Mouse (Mus musculus): ENCODE results near the gene Stra6l. TPM values are rescaled to one million over a fixed set of nuclear protein-coding genes. Genes with fewer than 3 reads are reported as not detected.

Stra6l gene
- total RNA-seq, 2 experiments from 2014 or later: not detected

GRCm38 (mm10) chr4:45833461-45833860 lies 15.0 kb upstream of the Stra6l start:
- no peak for DNase-seq
- intact Hi-C loops (cut with DNase I): no loop called here

- intact Hi-C loops (cut with DNase I): no loop called here
- DNase-seq: no peak
Observed at GRCm38 (mm10) chr4:45844355-45844754, 4.1 kb upstream of the Stra6l start.

- no peak for DNase-seq
- intact Hi-C loops (cut with DNase I): no loop called here
Observed at GRCm38 (mm10) chr4:45846263-45846662, 2.2 kb upstream of the Stra6l start.

- no peak for DNase-seq
- intact Hi-C loops (cut with DNase I): no loop called here
Observed at GRCm38 (mm10) chr4:45848825-45849156, 327 bp downstream of the Stra6l start.

GRCm38 (mm10) chr4:45849419-45849818 lies 955 bp downstream of the Stra6l start:
- intact Hi-C loops (cut with DNase I): no loop called here
- no peak for DNase-seq

- intact Hi-C loops (cut with DNase I): no loop called here
- peak; percentile 31 to 62 for DNase-seq
Observed at GRCm38 (mm10) chr4:45851640-45852051, 3.2 kb downstream of the Stra6l start.

GRCm38 (mm10) chr4:45853496-45854246 lies 5.2 kb downstream of the Stra6l start:
- DNase-seq: no peak

GRCm38 (mm10) chr4:45855803-45856424 lies 7.5 kb downstream of the Stra6l start:
- DNase-seq: peak; percentile 45 to 67
- intact Hi-C loops (cut with DNase I): loop anchor here (2.0 to 5.0 kb wide), 2 partner anchors 37 to 439 kb away; no protein-coding TSS in a partner anchor

More at GRCm38 (mm10) chr4:45853496-45854246, 5.2 kb downstream of the Stra6l start:
- intact Hi-C loops (cut with DNase I): no loop called here

GRCm38 (mm10) chr4:45861160-45861559 lies 12.7 kb downstream of the Stra6l start:
- no peak for DNase-seq

GRCm38 (mm10) chr4:45867416-45867815 lies 19.0 kb downstream of the Stra6l start:
- DNase-seq: no peak
- intact Hi-C loops (cut with DNase I): no loop called here

More at GRCm38 (mm10) chr4:45861160-45861559, 12.7 kb downstream of the Stra6l start:
- intact Hi-C loops (cut with DNase I): no loop called here

- DNase-seq: no peak
- intact Hi-C loops (cut with DNase I): no loop called here
Observed at GRCm38 (mm10) chr4:45869021-45869815, 20.8 kb downstream of the Stra6l start.

GRCm38 (mm10) chr4:45872147-45872546 lies 23.7 kb downstream of the Stra6l start:
- intact Hi-C loops (cut with DNase I): no loop called here
- DNase-seq: no peak

- DNase-seq: peak in 1 of 2 experiments; percentile 11
- intact Hi-C loops (cut with DNase I): no loop called here
Observed at GRCm38 (mm10) chr4:45878929-45879328, 30.5 kb downstream of the Stra6l start.

GRCm38 (mm10) chr4:45882521-45882920 lies 34.1 kb downstream of the Stra6l start:
- no peak for DNase-seq
- intact Hi-C loops (cut with DNase I): no loop called here

- DNase-seq: no peak
- intact Hi-C loops (cut with DNase I): no loop called here
Observed at GRCm38 (mm10) chr4:45883250-45883649, 34.8 kb downstream of the Stra6l start.

GRCm38 (mm10) chr4:45889487-45889886 lies 41.0 kb downstream of the Stra6l start:
- no peak for DNase-seq
- intact Hi-C loops (cut with DNase I): no loop called here

- DNase-seq: peak; percentile 27 to 28
- intact Hi-C loops (cut with DNase I): no loop called here
Observed at GRCm38 (mm10) chr4:45890066-45890761, 41.8 kb downstream of the Stra6l start, which contains the start of gene Ccdc180. Ccdc180 (plus strand) TSS chr4:45890303.

- DNase-seq: no peak
- intact Hi-C loops (cut with DNase I): no loop called here
Observed at GRCm38 (mm10) chr4:45896425-45897081, 48.1 kb downstream of the Stra6l start.

- intact Hi-C loops (cut with DNase I): no loop called here
- no peak for DNase-seq
Observed at GRCm38 (mm10) chr4:45898413-45898812, 49.9 kb downstream of the Stra6l start.

GRCm38 (mm10) chr4:45909256-45909655 lies 60.8 kb downstream of the Stra6l start:
- intact Hi-C loops (cut with DNase I): no loop called here
- no peak for DNase-seq
